Mouse (Mus musculus) cortical plate, adult 2 months (tissue): Measurements from ENCODE around the gene Atp6v0a2.

Source experiments
- CTCF ChIP-seq: fragments of 200-500 bp; IDR thresholded peaks from 2 replicates; pipeline ENCODE4 v1.5.1; 2011; ENCODE audit warnings: mild to moderate bottlenecking, control low read depth, low read length; ENCODE audit not compliant: insufficient read depth; ENCODE audit errors: extremely low read depth
- POLR2A ChIP-seq: fragments of 200-500 bp; IDR thresholded peaks from 2 replicates; pipeline ENCODE4 v1.6.1; 2011; ENCODE audit warnings: mild to moderate bottlenecking, low read length, control low read depth; ENCODE audit not compliant: insufficient read depth; ENCODE audit errors: extremely low read depth

- no peak for TF ChIP-seq POLR2A
- no peak for TF ChIP-seq CTCF
These were observed 4.1 kb downstream of the Atp6v0a2 start for GRCm38 (mm10) chr5:124632461-124632860.
